Mouse (Mus musculus) layer of hippocampus, postnatal 10 days (tissue): ENCODE measurements at regions not wholly inside any gene's neighbourhood (a gene's known extent, or its start where the extent isn't known, plus 50 kb on each side); places are given as distances from the start of the nearest gene placed in this dataset.

Source experiments
- DNase-seq, 2 experiments: peaks; one replicate each; pipeline ENCODE4 v3.0.0; 2021; ENCODE audit warnings: low spot score in 2 of 2

- no peak for DNase-seq
Measured at GRCm38 (mm10) chr9:41328959-41329358, 167.5 kb upstream of the Ubash3b start.

DNA sequence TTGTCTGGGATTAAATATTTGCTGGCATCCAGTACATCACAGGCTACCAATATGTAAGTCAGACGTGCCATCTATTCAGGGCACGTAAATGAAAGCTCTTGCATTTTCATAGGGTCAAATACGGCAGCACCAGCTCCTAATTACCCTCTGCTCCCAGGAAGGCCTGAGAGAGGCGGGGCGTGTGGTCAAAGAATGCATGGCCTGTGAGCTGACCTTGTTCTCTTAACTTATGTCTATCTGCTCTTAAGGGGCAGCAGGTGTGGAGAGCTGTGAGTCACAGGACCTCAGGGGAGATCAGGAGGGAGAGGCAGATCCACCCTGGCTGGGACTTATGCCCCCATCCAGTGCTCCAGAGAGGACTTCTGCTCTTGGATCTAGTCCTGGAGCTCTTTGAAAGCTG lies 167.0 kb upstream of the Ubash3b start:
- DNase-seq = no peak

GRCm38 (mm10) chr9:41328056-41328455 lies 166.6 kb upstream of the Ubash3b start:
- DNase-seq = no peak

DNA sequence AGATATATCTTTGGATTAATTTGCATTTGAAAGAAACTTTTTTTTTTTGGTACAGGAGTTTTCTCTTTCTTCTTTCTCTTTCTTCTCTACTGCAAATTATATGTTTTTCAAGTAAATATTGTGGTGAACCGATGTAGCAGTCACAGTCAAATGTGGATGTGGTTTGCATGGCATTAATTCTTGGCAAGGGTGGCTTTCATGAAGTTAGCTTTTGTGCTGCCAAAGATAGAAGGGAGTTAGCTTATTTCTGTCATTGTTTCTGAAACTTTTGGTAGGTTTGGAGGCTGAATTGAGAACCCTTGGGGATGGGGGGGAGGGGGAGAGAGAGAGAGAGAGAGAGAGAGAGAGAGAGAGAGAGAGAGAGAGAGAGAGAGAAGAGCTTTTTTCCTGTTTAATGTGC lies 166.1 kb upstream of the Ubash3b start:
- no peak for DNase-seq

DNA sequence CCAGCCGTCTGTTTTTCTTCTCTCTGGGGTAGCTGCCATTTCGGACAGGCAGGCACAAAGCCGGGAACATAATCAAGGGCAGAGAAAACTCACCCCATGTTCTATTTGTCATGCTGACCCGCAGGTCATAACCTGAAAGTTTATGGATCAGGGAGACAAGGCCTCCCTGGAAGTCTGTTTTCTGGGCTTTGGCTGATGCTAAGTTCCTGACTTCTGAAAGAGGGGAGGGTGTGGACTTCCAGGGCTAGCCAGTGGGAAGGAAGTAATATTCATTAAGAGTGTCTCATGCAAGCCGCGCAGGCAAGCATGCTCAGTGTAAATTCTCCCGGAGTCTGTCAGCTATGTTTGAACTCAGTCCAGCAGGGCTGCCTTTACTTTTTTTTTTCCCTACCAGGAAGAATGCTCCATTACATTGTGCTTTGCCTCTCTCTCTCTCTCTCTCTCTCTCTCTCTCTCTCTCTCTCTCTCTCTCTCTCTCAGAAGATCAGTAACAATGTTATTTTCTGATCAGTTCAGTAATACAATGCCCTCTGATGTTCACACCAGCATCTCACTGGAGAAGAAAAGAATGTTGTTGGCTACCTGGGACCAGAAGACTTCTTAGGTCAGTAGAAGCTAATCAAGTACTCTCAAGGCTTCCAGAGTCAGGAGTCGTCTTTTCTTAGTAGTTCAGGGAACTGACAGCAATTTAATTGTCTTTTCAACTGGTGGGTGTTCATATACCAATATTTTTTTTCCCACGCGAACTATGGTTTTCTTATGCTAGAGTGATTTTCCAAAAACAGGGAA lies 165.5 kb upstream of the Ubash3b start:
- DNase-seq = no peak

DNA sequence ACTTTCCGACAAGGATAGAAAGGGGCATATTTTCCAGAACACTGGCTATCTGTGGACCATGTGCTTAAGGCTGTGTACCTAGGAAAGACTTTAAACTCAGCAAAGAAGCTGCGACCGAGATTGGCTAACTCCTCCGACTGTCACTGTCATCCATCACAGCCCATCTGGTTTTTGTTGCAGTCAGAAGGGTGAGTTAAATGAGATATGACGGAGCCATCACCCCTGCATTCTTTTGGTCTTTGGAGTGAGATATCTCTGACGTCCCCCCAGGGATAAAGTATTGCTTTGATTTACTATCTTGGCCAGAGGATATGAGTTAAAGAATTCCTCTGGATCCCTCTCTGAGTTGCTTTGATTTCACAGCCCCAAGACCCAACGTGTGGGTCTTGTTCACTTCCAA lies 160.0 kb upstream of the Ubash3b start:
- no peak for DNase-seq

DNA sequence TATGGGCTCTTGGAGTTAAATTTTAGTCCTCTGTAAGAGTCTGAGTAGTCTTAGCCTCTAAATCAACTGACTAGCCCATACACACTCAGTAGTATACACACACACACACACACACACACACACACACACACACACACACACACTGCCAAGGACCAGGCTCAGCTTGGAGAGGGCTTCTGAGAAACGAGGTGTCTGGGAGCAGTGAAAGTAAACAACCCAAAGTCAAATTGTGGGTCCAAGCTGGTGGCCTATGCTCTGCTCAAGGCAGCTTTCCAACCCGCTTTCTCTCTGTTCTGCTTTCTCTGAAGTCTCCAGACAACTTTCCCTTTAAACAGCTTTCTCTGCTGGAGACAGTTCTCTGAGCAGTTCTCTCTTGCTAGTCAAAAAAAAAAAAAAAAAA lies 157.6 kb upstream of the Ubash3b start:
- DNase-seq = no peak

DNA sequence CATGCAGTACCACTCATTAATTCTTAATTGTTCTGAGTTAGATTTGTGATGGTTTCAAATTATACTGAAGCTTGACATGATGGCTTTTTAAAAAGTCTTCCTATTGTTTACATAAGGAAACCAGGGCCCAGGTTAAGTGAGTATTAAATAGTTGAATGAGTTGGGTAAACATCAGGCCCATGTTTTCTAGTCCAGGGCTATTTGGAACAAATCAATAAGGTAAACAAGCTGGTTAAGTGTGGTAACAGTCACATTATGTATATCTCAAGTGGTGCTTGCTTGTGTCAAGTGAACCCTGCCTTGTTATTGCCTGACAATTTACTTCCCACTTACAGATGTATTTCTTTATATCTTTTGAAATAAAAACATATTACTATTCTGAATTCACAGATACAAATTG lies 144.7 kb upstream of the Ubash3b start:
- DNase-seq = no peak

GRCm38 (mm10) chr9:41303494-41303828 lies 142.0 kb upstream of the Ubash3b start:
- DNase-seq = no peak

DNA sequence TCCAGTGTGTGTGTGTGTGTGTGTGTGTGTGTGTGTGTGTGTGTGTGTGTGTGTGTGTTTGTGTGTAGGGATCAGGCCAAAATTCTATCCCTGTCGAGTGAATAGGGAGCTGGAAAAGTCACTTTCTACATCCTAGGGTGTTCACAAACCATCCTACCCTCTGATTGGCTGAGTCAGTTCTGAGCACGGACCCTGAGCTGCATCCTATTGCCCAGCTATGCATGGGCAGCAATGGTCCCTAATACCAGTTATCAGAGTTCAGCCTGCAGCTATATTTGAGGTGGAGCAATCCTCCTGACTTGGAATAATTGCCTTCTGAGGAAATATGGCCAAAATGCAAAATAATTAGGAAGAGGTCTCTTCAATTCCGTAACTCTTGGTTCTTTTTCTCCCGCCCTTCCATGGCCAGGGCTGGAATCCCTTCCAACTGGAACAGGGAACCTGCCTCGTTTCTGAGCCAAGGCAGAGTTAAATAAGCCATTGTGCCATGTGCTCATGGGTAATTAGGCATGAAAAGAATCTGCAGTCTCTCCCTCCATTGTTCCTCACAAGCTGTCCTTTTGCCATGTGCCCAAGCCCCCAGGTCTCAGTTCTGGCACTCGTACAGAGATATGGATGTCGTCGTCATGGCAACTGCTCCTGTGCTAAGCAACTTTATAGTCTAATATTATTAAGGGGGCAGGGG lies 141.5 kb upstream of the Ubash3b start:
- peak; percentile 36 to 46 for DNase-seq

DNA sequence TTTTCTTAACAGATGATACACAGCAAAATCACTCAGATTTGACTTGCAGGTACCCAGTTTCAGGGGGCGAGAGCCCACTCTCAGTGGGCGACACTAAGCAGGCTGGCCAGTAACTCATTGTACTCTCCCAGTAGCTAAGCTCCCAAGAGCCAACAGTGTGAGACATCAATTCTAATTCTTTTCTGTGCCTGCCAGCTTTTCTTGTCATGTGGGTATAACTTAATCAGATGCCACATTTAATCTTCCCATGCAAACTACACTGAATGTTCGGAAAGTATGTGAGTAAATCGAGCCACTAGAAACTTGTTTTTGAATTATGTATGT lies 124.6 kb upstream of the Ubash3b start:
- no peak for DNase-seq

- DNase-seq = peak in 1 of 2 experiments; percentile 27
Measured at GRCm38 (mm10) chr9:41285266-41286144, 124.0 kb upstream of the Ubash3b start.

GRCm38 (mm10) chr9:41277726-41278125 lies 116.2 kb upstream of the Ubash3b start:
- no peak for DNase-seq

- DNase-seq = no peak
Measured at GRCm38 (mm10) chr9:41273839-41274271, 112.4 kb upstream of the Ubash3b start.

DNA sequence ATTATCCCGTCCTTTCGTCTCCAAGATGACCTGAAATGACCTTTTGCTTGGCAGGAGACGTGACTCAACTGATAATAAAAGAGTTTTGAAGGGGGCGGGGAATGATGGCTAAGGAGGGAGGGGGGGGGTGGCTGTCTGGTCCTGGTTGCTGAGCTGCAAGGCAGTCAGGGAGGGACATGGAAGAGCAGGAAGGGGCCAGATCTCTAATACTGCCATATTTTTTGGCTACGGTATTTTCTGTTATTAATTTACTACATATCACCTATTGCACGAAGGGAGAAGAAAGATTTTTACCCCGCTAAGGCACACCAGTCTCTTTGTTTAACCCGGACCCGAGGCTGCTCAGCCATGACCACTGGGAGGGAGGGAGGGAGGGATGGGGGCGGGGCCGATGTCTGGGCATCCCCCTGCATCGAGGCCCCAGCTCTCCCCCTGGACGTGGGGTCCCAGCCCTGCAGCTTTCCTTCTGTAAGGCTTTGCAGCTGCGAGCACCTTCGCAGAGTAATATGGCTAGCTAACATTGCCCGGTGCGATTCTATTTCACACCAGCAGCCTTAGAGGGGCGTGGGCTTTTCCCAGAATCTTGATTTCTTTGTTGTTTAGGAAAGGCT lies 111.8 kb upstream of the Ubash3b start:
- peak; percentile 31 to 49 for DNase-seq

DNA sequence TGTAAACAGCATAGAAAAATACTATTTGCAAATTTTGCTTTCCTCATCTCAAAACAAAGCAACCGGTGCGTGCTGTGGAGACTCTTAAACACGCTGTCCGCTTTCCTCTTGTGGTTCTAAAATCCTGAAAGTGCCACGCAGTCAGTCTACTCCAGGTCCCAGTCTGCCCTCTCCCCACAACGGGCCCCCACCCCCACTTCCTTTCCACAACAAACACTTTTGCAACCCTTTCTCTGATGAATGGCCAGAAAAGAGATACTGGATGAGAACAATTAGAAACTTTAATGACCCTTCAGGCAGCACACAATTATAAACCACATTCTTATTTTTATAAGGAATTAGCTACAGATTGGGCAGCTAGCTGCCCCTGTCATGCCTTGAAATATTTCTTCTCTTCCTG lies 111.1 kb upstream of the Ubash3b start:
- peak in 1 of 2 experiments; percentile 18 for DNase-seq

GRCm38 (mm10) chr9:41268112-41268511 lies 106.6 kb upstream of the Ubash3b start:
- no peak for DNase-seq

GRCm38 (mm10) chr9:41264485-41264884 lies 103.0 kb upstream of the Ubash3b start:
- DNase-seq = no peak

GRCm38 (mm10) chr9:41257244-41257643 lies 95.7 kb upstream of the Ubash3b start:
- no peak for DNase-seq

GRCm38 (mm10) chr9:41242372-41242771 lies 80.9 kb upstream of the Ubash3b start:
- DNase-seq = no peak

GRCm38 (mm10) chr9:41239097-41239451 lies 77.6 kb upstream of the Ubash3b start:
- no peak for DNase-seq
